Mouse (Mus musculus) testis, adult 2 months (tissue): ENCODE measurements around the gene Ubc. TPM values are rescaled to one million over a fixed set of nuclear protein-coding genes. Genes with fewer than 3 reads are reported as not detected.
A peak's percentile ranks its signal among the peaks of the same experiment; 100 is the strongest.
"Not testable (repeated sequence)": the region's sequence is repeated elsewhere in the genome, so short reads cannot be mapped to it uniquely, and the experiment has no call there.

ENCODE experiments used
- H3K27ac ChIP-seq: fragments of 200-500 bp; 2 replicates; pipeline ENCODE4 v1.5.1; 2012; ENCODE audit warnings: low read depth, low read length; ENCODE audit not compliant: control insufficient read depth, insufficient read depth
- H3K27me3 ChIP-seq: fragments of 200-500 bp; 2 replicates; pipeline ENCODE4 v1.6.1; 2012; ENCODE audit warnings: mild to moderate bottlenecking, low read length, moderate library complexity; ENCODE audit not compliant: control insufficient read depth, insufficient read depth
- H3K36me3 ChIP-seq: fragments of 200-500 bp; 2 replicates; pipeline ENCODE4 v1.6.1; 2012; ENCODE audit warnings: mild to moderate bottlenecking, low read length; ENCODE audit not compliant: control insufficient read depth, insufficient read depth
- H3K4me1 ChIP-seq: fragments of 200-500 bp; 2 replicates; pipeline ENCODE4 v1.6.1; 2012; ENCODE audit warnings: low read length; ENCODE audit not compliant: control insufficient read depth, insufficient read depth
- H3K4me3 ChIP-seq: fragments of 200-500 bp; 2 replicates; pipeline ENCODE4 v1.5.1; 2012; ENCODE audit warnings: low read depth, mild to moderate bottlenecking, low read length, moderate library complexity, mixed read lengths; ENCODE audit not compliant: control insufficient read depth
- CTCF ChIP-seq: fragments of 200-500 bp; IDR thresholded peaks from 2 replicates; pipeline ENCODE4 v1.5.1; 2012; ENCODE audit warnings: low read depth, mild to moderate bottlenecking, inconsistent platforms, low read length, moderate library complexity; ENCODE audit not compliant: control insufficient read depth, insufficient read depth, insufficient replicate concordance
- POLR2A ChIP-seq: fragments of 200-500 bp; IDR thresholded peaks from 2 replicates; pipeline ENCODE4 v1.6.1; 2012; ENCODE audit warnings: low read depth, mild to moderate bottlenecking, inconsistent platforms, low read length, moderate library complexity; ENCODE audit not compliant: control insufficient read depth
- polyA plus RNA-seq: library from polyadenylated mRNA; depleted of rRNA; stranded (reverse); fragments of >200 nt; gene quantifications from 2 replicates; pipeline ENCODE4 v1.2.3, GENCODE M21; 2012

Gene Ubc
- polyA plus RNA-seq, 1 experiment: 1,188 TPM

GRCm38 (mm10) chr5:125418636-125419035, 28.6 kb upstream of the Ubc start:
- Histone ChIP-seq H3K4me3 (no peak overlapping the region), H3K4me1 (no peaks in the 10 kb centered on the region), H3K27me3 (no peaks in the 10 kb centered on the region), H3K36me3 (no peaks in the 10 kb centered on the region; the same call in none of the 2 replicates), H3K27ac (no peak overlapping the region)
- TF ChIP-seq POLR2A (no peak), CTCF (no peak)

GRCm38 (mm10) chr5:125416183-125416582, 26.2 kb upstream of the Ubc start:
- no peak for TF ChIP-seq CTCF
- no peak for TF ChIP-seq POLR2A
- no peak overlapping the region for H3K4me3 ChIP-seq
- no peaks in the 10 kb centered on the region for H3K27me3 ChIP-seq
- H3K27ac ChIP-seq: no peak overlapping the region
- H3K36me3 ChIP-seq: no peaks in the 10 kb centered on the region; the same call in none of the 2 replicates
- H3K4me1 ChIP-seq: no peaks in the 10 kb centered on the region

- H3K36me3 ChIP-seq: no peaks in the 10 kb centered on the region; the same call in none of the 2 replicates
- TF ChIP-seq CTCF (no peak), POLR2A (no peak)
- no peak overlapping the region for H3K4me3 ChIP-seq
- H3K27ac ChIP-seq: no peak overlapping the region
- peaks cover 5% of the 10 kb centered on the region for H3K4me1 ChIP-seq
- no peaks in the 10 kb centered on the region for H3K27me3 ChIP-seq
Measured at GRCm38 (mm10) chr5:125413763-125414162, 23.8 kb upstream of the Ubc start.

GRCm38 (mm10) chr5:125412536-125412935, 22.5 kb upstream of the Ubc start:
- H3K36me3 ChIP-seq, H3K27ac ChIP-seq, H3K4me1 ChIP-seq, H3K27me3 ChIP-seq, H3K4me3 ChIP-seq: not testable (repeated sequence)

- no peak overlapping the region for H3K27ac ChIP-seq
- H3K4me3 ChIP-seq: no peak overlapping the region
- no peaks in the 10 kb centered on the region for H3K27me3 ChIP-seq
- TF ChIP-seq POLR2A (no peak), CTCF (peak; percentile 30; the same call in 1 of the 2 replicates)
- H3K4me1 ChIP-seq: peaks cover 9% of the 10 kb centered on the region
- no peaks in the 10 kb centered on the region; the same call in 1 of the 2 replicates for H3K36me3 ChIP-seq
Measured at GRCm38 (mm10) chr5:125411972-125412530, 22.0 kb upstream of the Ubc start.

- H3K27ac ChIP-seq: no peak overlapping the region
Measured at GRCm38 (mm10) chr5:125409348-125410090, 19.5 kb upstream of the Ubc start.

GRCm38 (mm10) chr5:125408842-125409241, 18.8 kb upstream of the Ubc start:
- 0 out of 2 replicates have a peak, but pooled peaks cover 2% of the 10 kb centered on the region for H3K27me3 ChIP-seq
- no peak for TF ChIP-seq POLR2A
- no peak for TF ChIP-seq CTCF
- H3K4me1 ChIP-seq: peaks cover 28% of the 10 kb centered on the region
- H3K27ac ChIP-seq: no peak overlapping the region
- H3K36me3 ChIP-seq: no peaks in the 10 kb centered on the region
- peak overlapping the region; percentile 41; the same call in 1 of the 2 replicates for H3K4me3 ChIP-seq

More at GRCm38 (mm10) chr5:125409348-125410090, 19.5 kb upstream of the Ubc start:
- no peak for TF ChIP-seq POLR2A
- TF ChIP-seq CTCF: no peak
- Histone ChIP-seq H3K36me3 (no peaks in the 10 kb centered on the region), H3K27me3 (0 out of 2 replicates have a peak, but pooled peaks cover 2% of the 10 kb centered on the region), H3K4me1 (peaks cover 24% of the 10 kb centered on the region), H3K4me3 (peak overlapping the region; percentile 41; the same call in 1 of the 2 replicates)
